Mouse (Mus musculus) kidney, adult 2 months (tissue): ENCODE data around the gene Pxk.

Experiments used
- CTCF ChIP-seq: fragments of 200-500 bp; conservative IDR thresholded peaks from 2 replicates; pipeline ENCODE4 v1.5.1; 2011; ENCODE audit warnings: low read depth, mild to moderate bottlenecking, control low read depth, low read length, moderate library complexity, mixed read lengths; ENCODE audit not compliant: insufficient read depth, insufficient read length
- POLR2A ChIP-seq: fragments of 200-500 bp; IDR thresholded peaks from one replicate; pipeline ENCODE4 v1.6.1; 2011; ENCODE audit warnings: low read depth, low read length, control low read depth

GRCm38 (mm10) chr14:8146611-8147223 lies 48.7 kb downstream of the Pxk start:
- TF ChIP-seq CTCF (no peak), POLR2A (no peak)
